Mouse (Mus musculus): ENCODE data around the gene Bysl.

The Bysl gene

DNA sequence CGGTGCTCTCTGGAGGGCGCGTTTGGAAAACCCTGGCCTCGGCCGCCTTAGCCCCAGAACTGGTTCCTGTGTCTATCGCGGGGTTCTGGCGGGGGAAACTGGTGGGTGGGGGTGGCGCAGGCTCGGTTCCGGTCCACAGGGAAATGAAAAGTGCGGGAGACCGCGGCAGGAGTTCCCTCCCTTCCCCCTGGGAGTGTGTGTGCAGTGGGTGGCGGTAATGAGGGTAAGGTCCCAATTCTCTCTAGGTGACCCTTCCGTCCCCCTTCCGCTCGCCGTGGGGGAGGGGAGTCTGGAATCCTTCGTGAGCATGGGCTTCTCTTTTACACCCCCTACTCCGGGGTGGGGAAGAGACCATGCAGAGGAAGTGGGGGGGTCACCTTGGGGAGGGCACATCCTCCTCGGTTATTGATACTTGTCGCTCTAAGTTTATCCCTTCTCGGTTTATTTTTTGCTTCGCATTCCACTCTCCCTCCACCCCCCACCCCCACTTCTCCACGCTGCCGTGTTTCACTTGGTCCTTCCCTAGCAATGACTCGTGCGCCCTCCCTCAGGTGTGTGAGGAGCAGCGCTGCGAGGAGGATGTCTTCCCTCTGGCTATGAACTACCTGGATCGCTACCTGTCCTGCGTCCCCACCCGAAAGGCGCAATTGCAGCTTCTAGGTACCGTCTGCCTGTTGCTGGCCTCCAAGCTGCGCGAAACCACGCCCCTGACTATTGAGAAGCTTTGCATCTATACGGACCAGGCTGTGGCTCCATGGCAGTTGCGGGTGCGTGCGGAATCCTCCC is 16.9 kb downstream of the Bysl start:
- no peak for DNase-seq (ENCODE audit: low read depth, low spot score)

DNA sequence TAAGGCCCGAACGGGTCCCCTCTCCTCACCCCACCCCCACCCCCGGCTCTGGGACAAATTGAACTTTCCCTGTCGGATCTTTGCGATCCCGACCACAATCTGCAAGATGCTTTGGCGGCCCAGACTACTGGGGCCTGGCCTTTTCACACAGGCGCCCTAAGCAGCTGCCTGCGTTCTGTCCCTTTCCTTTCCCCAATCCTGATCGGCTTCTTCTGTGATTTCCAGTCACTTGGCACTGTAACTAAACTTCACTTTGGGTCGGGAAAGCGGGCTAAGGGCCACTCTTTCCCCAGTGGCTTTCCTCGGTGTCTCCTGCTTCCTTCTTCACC is 17.5 kb downstream of the Bysl start:
- no peak for DNase-seq (ENCODE audit: low read depth, low spot score)

DNA sequence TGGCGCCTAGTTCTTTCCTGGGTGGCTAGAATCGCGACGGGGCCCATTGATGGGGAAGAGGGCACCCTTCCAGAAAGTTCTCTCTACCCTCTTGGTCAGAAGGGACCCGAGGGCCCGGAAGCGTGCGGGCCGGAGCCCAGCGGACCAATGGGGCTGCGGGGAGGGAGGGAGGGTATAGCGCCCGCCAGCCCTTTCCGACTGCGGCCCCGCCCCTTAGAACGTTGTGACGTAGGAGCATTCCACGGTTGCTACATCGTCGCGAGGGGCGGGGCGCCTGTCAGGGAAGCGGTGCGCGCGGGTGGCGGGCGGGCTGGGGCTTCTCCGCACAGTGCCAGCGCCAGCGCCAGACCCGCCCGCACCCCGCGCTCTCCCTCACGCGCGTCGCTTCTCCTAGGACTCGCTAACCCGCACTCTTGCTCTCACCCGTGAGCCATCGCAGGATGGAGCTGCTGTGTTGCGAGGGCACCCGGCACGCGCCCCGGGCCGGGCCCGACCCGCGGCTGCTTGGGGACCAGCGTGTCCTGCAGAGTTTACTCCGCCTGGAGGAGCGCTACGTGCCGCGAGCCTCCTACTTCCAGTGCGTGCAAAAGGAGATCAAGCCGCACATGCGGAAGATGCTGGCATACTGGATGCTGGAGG is 18.0 kb downstream of the Bysl start:
- peak; percentile 95 for DNase-seq (ENCODE audit: low read depth, low spot score)

DNA sequence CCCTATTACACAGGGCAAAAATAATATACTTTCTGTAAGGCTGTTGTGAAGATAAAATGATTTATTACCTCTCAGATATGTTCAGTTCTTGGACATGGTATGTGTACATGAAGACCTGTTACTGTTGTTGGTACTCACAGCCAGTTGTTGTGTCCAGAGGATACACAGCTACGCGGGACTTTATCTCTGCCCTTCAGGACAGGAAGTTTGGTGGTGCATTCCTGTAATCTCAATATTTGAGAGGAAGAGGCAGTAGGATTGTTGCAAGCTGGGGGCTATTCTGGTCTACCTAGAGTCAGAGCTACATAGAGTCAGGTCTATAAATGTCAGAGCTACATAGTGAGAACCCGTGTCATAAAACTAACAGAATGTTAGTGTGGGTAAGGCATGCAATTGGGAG is 20.2 kb downstream of the Bysl start:
- DNase-seq (ENCODE audit: low read depth, low spot score): no peak

DNA sequence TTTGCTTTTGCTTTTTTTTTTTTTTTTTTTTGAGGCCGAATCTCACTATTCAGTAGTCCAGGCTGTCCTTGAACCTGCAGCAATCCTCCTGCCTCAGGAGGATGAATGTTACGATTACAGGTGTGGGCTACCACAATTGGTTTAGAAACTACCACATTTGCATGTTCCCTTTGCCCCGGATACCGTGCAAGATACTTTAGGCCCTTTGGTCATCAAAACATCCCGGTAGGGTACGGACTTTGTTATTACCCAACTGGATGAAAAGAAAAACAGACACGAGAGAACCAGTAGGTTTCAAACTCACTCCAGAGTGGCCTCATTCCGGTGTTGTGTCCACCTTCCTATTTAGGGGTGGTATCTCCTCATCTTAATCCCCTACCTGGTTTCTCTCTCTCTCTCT is 22.8 kb downstream of the Bysl start:
- no peak for DNase-seq (ENCODE audit: low read depth, low spot score)

DNA sequence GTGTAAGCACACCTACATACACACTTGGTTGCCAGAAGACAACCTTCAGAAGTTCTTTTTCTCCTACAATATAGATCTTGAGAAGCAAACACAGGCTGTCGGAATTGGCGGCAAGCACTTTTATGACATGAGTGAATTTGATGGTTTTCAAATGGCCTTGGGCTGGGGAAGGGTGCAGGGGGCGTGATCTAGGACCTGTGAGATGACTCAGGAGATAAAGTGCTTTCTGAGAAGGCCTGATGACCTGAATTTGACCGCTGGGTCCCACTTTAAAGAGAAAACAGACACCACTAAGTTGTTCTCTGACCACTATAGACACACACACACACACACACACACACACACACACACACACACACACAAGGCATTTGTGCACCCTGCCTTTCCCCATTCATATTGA is 30.3 kb downstream of the Bysl start:
- DNase-seq (ENCODE audit: low read depth, low spot score): no peak

DNA sequence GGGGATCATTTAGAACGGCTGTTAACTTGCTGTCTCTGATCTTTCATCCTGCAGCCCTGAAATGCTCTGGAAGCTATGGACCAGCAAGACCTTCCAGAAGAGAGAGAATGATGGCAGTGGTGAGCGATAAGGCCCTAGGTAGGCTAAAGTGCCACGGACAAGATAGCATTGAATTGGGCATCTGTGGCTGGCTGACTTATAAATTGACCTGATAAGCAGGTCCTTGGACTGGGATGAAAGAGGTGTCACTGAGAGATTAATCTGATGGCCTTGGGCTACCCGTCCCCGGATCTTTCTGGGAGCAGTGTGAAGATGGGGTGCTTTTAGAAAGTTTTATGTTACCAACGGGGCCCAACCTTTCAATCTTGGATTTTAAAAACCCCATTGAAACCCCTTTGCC is 32.6 kb downstream of the Bysl start:
- DNase-seq (ENCODE audit: low read depth, low spot score): no peak

DNA sequence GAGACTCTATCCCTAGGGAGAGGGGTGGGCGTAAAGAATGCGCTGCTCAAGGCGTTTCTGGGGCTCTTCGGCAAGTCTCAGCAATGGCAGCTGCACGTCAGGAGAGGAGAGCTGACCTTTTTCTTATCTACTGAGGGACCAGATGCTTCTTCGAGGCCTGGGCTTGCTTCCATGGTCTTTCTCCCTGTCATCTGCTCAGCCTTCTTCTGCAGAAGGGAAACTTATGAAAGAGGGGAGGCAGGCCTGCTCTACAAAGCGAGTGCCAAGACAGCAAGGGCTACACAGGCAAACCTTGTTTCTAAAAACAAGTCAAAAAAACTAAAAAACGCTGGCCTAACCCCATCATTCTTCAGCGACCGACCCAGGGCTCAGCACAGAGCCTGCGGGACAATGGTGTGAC is 36.5 kb downstream of the Bysl start:
- no peak for DNase-seq (ENCODE audit: low read depth, low spot score)

DNA sequence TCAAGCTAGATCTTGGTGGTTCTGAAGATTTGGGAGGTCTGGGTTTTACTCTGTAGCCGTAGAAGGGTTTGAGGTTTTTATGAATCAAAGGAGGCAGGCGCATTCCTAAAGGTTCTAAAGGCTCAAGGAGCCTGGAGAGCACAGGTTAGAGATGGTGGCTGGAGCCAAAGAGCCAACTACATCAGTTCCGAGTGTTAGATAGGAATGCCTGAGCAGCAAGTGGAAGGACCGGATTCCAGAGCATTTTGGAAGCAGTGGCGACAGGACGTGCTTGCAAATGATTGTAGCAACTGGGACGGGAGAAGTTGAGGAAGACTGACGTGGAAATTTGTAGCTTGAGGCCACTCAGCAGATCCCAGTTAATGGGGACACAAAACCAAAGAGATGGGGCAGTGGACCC is 37.3 kb downstream of the Bysl start:
- DNase-seq (ENCODE audit: low read depth, low spot score): no peak

DNA sequence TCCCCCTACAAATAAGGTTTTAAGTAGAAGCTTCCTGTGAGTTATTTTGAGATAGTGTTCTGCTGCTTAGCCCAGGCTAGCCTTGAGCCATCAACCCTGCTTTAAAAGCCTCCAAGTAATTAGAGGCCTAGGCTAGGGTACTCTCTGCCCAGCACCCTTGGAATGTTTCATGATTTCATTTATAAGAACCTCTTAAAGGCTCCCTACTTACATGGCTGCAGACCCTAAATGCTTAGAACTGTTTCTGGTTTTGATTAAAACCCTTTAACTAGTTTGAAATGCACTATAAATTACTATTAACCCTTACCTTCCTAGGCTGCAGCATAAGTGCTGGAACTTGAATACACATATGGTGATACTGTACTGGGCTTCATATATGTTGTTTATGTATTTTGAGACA is 38.9 kb downstream of the Bysl start:
- DNase-seq (ENCODE audit: low read depth, low spot score): no peak

DNA sequence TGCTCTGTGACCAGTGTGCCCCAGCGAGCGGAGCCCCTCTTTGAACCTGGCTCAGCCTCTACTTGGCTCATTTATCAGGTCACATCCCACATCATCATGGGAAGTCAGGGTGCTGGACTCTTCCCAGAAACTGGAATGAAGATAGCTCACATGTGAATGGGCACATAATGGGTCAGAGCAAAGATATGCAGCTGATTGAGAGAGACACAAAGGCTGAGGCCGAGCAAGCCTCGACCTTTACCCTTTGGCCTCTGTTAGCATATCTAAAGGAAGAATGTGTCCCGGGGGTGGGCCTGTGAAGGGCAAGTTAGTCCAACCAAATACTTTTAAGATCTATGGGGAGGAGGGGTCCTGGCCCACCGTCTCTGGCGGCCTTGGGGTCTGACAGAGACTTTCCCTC is 39.7 kb downstream of the Bysl start:
- no peak for DNase-seq (ENCODE audit: low read depth, low spot score)

DNA sequence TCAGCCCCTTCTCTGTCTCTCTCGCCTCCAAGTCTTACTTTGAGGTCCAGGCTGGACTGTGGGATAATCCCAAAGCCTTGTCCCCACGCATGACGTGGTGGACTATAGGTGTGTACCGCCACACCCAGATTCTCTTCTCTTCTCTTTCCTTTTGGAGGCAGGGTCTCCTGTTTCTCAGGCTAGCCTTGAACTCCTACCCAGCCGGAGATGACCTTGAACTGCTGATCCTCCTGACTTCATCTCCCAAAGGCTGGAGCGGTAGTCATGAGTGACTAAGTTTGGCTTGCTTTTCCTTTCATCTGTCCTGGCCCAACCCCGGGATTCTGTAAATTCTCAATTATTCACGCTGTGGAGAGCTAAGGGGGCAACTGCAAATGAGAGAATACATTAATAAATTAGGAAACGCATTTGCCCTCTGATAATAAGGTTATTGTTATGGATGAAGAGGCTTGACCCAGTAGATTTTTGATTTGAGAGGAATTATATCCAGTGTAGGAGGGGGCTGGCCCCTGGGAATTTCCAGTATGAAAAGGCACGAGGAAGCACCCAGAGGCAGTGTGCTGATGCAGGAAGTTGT is 42.3 kb downstream of the Bysl start:
- DNase-seq (ENCODE audit: low read depth, low spot score): no peak

DNA sequence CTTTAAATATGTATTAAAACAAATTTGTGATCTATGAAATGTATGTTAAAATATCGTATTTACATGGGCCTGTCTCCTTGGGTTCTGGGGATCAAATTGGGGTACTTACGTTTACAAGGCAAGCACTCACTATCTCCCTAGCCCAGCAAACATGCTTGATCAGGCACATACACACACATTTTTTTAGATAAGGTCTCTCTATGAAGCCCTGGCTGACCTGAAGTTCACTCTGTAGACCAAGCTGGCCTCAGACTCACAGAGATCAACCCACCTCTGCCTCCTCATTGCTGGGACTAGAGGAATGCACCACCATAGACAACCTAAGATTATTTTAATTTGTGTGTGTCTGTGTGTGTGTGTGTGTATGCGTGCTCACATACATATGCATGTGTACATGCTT is 42.9 kb downstream of the Bysl start:
- no peak for DNase-seq (ENCODE audit: low read depth, low spot score)

DNA sequence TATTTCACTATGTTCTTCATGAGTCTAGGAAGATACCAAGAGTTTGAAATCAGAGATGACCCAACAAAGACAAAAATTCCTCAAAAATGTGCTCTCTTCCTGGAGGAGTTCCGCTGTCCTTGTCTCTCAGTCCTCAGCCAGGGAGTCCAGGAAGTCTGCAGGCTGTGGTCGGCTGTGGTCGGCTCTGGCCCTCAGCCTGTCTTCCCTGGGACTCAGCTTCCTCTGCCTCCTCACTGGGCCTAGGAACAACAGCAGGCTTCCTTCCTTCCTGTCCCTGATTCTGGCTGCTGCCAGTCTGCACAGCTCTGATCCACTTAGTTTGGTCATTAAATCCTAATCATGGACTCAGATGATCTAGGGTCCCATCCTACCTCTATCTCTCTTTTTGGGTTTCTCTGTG is 44.0 kb downstream of the Bysl start:
- DNase-seq (ENCODE audit: low read depth, low spot score): no peak

DNA sequence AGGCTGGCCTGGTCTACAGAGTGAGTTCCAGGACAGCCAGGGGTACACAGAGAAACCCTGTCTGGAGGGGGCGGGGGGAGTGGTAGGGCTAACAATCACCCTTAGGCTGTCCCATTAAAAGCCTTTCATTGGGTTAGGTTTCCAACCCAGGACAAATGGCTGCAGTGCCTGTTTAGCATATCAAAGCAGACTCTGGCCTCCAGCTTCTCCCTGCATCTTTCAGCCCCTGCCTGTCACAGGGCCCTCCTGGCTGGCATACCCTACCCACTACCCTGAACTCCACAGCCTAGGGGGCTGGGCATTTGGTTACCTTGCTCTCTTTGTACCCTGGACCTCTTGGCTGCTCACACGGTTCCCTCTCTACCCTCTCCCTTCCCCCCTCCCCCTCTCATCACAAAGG is 45.2 kb downstream of the Bysl start:
- DNase-seq (ENCODE audit: low read depth, low spot score): no peak

DNA sequence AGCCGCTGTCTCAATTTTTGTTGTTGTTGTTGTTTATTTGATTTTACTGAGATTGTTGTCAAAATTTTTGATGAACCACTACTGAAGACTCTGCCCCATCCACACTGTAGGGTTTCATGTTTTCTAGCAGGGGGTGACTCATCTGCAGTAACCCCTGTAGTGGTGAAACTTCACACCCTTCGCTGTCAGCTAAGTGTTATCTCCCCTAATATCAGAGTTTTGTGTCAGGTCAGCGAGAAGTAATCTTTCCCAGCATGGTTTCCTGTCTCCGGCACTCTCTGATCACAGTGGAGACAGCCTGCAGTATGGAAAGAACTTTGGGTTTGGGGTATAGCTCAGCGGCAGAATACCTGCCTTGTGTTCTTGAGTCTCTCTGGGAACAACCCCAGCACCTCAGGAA is 46.7 kb downstream of the Bysl start:
- DNase-seq (ENCODE audit: low read depth, low spot score): no peak

DNA sequence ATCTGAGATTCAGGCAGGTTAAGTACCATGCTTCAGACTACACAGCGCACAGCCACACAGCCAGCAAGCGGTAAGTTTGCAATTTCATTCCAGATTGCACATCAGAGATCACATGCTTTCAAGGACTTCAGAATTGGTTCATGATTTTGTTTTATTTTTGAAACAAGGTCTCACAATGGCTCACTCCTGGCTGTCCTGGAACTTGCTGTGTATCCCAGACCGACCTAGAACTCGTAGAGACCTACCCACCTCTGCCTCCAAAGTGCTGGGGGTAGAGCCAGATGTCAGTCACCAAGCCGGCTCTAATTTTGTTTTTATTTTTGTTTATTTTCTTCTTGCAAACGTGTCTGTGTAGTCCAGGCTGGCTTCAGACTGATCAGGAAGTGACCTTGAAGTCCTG is 48.4 kb downstream of the Bysl start:
- no peak for DNase-seq (ENCODE audit: low read depth, low spot score)

DNA sequence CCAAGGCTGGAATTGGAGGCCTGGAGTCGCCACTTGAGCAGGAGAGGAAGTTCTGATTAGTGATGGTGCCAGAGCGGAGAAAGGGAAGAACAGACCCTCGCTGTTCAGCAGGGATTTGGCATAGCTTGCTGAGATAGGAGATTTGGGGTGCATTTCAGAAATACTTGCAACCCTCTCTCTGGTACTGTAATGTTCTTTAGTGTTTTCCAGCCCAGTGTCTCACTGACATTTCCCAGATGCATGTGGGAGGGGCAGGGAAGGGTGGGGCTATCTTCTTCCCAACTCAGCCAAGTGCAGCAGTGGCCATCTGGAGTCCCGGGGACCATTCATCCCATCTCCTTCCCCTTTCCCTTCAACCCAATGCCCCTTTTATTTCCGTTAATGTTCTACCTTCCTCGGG is 51.6 kb downstream of the Bysl start:
- DNase-seq (ENCODE audit: low read depth, low spot score): no peak

DNA sequence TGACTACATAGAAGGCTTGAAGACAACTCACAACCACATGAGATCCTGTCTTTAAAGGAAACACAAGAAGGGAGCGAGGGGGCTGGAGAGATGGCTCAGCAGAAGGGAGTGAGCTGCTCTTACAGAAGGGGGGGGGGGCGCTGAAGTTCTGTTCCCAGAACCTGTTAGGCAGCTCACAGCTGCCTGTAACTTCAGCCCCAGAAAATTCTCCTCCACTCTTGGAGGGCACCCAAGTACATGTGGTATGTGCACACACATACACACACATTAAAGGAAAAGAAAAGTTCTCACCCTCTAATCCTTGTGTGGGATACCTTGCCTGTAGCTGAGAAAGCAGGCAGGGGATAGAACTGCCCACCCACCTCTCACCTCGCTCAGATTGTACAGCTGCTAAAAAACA is 54.1 kb downstream of the Bysl start:
- no peak for DNase-seq (ENCODE audit: low read depth, low spot score)

DNA sequence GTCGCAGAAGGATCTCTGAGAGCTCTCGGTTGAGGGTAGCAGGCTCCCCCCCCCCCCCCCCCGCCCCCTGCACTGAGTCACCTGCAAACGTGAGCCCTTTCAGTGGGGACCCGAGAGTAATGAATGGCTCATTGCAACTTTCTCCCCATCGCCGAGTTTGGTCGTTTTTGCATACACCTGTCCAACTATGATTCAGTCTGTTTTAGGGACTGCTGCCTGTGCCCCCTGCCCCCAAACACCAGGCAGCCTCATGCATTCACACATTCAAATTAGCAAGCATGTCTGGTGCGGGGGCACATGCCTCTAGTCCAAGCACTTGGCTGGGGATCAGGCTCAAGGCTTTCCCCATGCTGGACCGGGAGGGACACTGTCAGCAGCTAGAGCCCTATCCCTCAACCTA is 56.7 kb downstream of the Bysl start:
- no peak for DNase-seq (ENCODE audit: low read depth, low spot score)

DNA sequence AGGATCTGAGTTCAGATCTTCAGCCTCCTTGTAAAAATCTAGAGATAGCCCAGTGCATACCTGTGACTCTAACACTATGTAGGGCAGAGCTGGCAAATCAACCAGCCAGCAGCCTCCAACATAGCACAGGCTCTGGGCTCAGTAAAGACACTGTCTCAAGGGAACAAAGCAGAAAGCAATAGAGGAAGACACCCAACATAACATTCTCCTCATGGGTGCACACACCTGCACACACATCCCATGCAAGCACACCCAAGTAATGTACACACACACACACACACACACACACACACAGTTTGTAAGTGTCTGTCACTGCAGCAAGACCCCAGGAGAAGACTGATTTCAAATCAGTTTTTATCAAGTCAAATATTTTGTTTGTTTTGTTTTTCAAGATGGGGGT is 58.3 kb downstream of the Bysl start:
- DNase-seq (ENCODE audit: low read depth, low spot score): no peak

DNA sequence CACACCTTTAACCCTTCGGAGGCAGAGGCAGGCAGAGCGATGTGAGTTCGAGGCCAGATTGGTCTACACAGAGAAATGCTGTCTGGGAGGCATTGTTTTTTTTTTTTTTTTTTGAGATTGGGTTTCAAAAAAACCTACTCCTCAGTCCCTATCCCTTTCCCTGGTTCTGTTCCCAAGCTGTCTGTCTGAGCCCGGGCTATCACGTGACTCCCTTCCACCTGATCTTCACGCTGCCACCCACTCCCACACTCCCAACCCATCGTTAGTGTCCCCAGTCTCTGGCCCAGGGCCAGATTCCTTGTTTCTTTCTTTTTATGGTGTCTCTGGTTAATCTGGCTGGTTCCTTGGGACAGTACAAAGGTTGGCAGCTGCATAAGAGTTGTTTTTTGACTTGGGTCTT is 60.2 kb downstream of the Bysl start:
- no peak for DNase-seq (ENCODE audit: low read depth, low spot score)
